8 mouse cellular contexts compared by ENCODE assay signal in the genomic region with DNA sequence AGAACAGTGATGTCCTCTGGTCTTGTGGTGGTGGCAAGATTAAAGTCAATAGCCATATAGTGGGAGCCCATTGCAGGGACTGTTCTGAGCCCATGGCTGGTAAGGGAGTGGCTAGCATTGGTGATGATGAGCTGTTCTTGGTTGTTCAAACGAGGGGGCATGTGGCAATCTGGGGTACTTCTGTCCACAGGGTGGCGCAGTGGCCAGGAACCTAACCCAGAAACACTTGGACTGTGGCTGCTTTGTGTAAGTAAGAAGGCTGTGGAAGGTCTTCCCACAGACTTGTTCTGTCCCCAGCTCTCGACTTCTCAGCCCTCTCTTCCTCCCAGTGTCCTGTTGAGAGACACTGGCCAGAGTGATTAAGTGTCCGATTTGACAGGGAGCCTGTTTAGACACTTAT. TPM values are rescaled to one million over a fixed set of nuclear protein-coding genes. Genes with fewer than 3 reads are reported as not detected.
A peak's percentile ranks its signal among the peaks of the same experiment; 100 is the strongest.
DNase-seq lines count a peak whose midpoint lies in the region; ATAC-seq and TF ChIP-seq lines count a peak whose summit lies in the region.

No protein-coding gene starts in this region.

- peak; percentile 61 for TF ChIP-seq CTCF in ES-Bruce4 (IDR thresholded peaks at IDR 0.05; ENCODE audit: low read depth, low read length)
- peak; percentile 81 for TF ChIP-seq CTCF in cerebellum, adult 2 months (IDR thresholded peaks at IDR 0.05; ENCODE audit: borderline replicate concordance, insufficient read depth, low read depth, low read length)
- TF ChIP-seq CTCF in forebrain, postnatal 0 days (IDR thresholded peaks at IDR 0.05; ENCODE audit: low read depth) = peak; percentile 80

- no peak for TF ChIP-seq POLR2A in ES-Bruce4 (IDR thresholded peaks at IDR 0.05; ENCODE audit: insufficient read depth, low read length)
- TF ChIP-seq POLR2A in cerebellum, adult 2 months (IDR thresholded peaks at IDR 0.05; ENCODE audit: borderline replicate concordance, insufficient read depth, low read length) = no peak

- H3K27ac ChIP-seq in ES-Bruce4 (ENCODE audit: insufficient read depth, low read length) = no peak overlapping the region
- H3K27ac ChIP-seq in cerebellum, adult 2 months (ENCODE audit: insufficient read depth, low read length) = no peak overlapping the region
- H3K27ac ChIP-seq in forebrain, postnatal 0 days (ENCODE audit: low read depth, low read length) = 0 out of 2 replicates have a peak overlapping the region, but pooled peaks have one; percentile 11
- H3K27ac ChIP-seq in kidney, embryonic 16.5 days (ENCODE audit: low read length) = no peak overlapping the region

- H3K9ac ChIP-seq in ES-Bruce4 (ENCODE audit: low read depth, poor library complexity, severe bottlenecking) = no peak overlapping the region
- H3K9ac ChIP-seq in forebrain, postnatal 0 days = 0 out of 2 replicates have a peak overlapping the region, but pooled peaks have one; percentile 19
- H3K9ac ChIP-seq in kidney, embryonic 16.5 days (replicated peaks; ENCODE audit: low read length) = 0 out of 2 replicates have a peak overlapping the region, but pooled peaks have one; percentile 5

- DNase-seq in B cell, adult 2 months = peak; percentile 49 to 59
- DNase-seq in cerebellum, adult 2 months = peak; percentile 42 to 64
- DNase-seq in forebrain, postnatal 0 days = peak; percentile 78
- DNase-seq in lung, postnatal 10 days = peak; percentile 70
- DNase-seq in right cerebral cortex, postnatal 14 days = peak; percentile 63
- no peak for DNase-seq in urinary bladder, postnatal 10 days (ENCODE audit: low spot score)

- H3K9me3 ChIP-seq in ES-Bruce4 (replicated peaks; ENCODE audit: control insufficient read depth, insufficient read depth, low read length, poor library complexity, severe bottlenecking) = no peaks in the 10 kb centered on the region
- no peaks in the 10 kb centered on the region for H3K9me3 ChIP-seq in forebrain, postnatal 0 days (ENCODE audit: low read length)
- no peaks in the 10 kb centered on the region for H3K9me3 ChIP-seq in kidney, embryonic 16.5 days (ENCODE audit: low read length)

- no peaks in the 10 kb centered on the region for H3K27me3 ChIP-seq in ES-Bruce4 (ENCODE audit: control insufficient read depth, insufficient read depth, low read length, poor library complexity, severe bottlenecking)
- H3K27me3 ChIP-seq in cerebellum, adult 2 months (ENCODE audit: control insufficient read depth, insufficient read depth, low read length) = no peaks in the 10 kb centered on the region
- no peaks in the 10 kb centered on the region for H3K27me3 ChIP-seq in forebrain, postnatal 0 days (ENCODE audit: insufficient read depth, low read length)
- peaks cover 3% of the 10 kb centered on the region; the same call in 1 of the 2 replicates for H3K27me3 ChIP-seq in kidney, embryonic 16.5 days (ENCODE audit: insufficient read depth, low read length)

- peak; percentile 81 for ATAC-seq in forebrain, postnatal 0 days
- ATAC-seq in kidney, embryonic 16.5 days (ENCODE audit: low FRiP score, low TSS enrichment) = no peak

- no peaks in the 10 kb centered on the region for H3K4me1 ChIP-seq in ES-Bruce4 (ENCODE audit: control insufficient read depth, insufficient read depth, low read length)
- H3K4me1 ChIP-seq in cerebellum, adult 2 months (ENCODE audit: control insufficient read depth, insufficient read depth, low read length) = no peaks in the 10 kb centered on the region
- 0 out of 2 replicates have a peak, but pooled peaks cover 6% of the 10 kb centered on the region for H3K4me1 ChIP-seq in forebrain, postnatal 0 days (ENCODE audit: insufficient read depth)
- H3K4me1 ChIP-seq in kidney, embryonic 16.5 days (ENCODE audit: insufficient read depth, low read length) = peaks cover 5% of the 10 kb centered on the region; the same call in 1 of the 2 replicates

- no peak for TF ChIP-seq EP300 in ES-Bruce4 (IDR thresholded peaks at IDR 0.05; ENCODE audit: insufficient read depth, low read depth, low read length)

- no peak overlapping the region for H3K4me3 ChIP-seq in ES-Bruce4 (ENCODE audit: low read depth, low read length)
- H3K4me3 ChIP-seq in cerebellum, adult 2 months (replicated peaks; ENCODE audit: insufficient read depth, low read depth, low read length) = no peak overlapping the region
- no peak overlapping the region for H3K4me3 ChIP-seq in forebrain, postnatal 0 days (ENCODE audit: low read depth, low read length)
- no peak overlapping the region for H3K4me3 ChIP-seq in kidney, embryonic 16.5 days (ENCODE audit: low read length)

- H3K4me2 ChIP-seq in forebrain, postnatal 0 days (ENCODE audit: low read depth) = peak overlapping the region; percentile 30
- H3K4me2 ChIP-seq in kidney, embryonic 16.5 days (replicated peaks; ENCODE audit: low read depth, low read length) = peak overlapping the region; percentile 29

- WGBS in cerebellum, adult 2 months = 13% methylated on average over 4 of the region's 4 CpGs
- 12% methylated on average over 4 of the region's 4 CpGs for WGBS in forebrain, postnatal 0 days
- 32% methylated on average over 4 of the region's 4 CpGs for WGBS in kidney, embryonic 16.5 days

- H3K36me3 ChIP-seq in ES-Bruce4 (ENCODE audit: control insufficient read depth, insufficient read depth, low read length, poor library complexity, severe bottlenecking) = no peaks in the 10 kb centered on the region
- H3K36me3 ChIP-seq in forebrain, postnatal 0 days (ENCODE audit: insufficient read depth) = no peaks in the 10 kb centered on the region
- no peaks in the 10 kb centered on the region for H3K36me3 ChIP-seq in kidney, embryonic 16.5 days (ENCODE audit: insufficient read depth, low read length)

RNA-seq across cellular contexts. Expression of a gene that starts 9.0 kb away (rescaled TPM):
- polyA plus RNA-seq in ES-Bruce4 (2011; ENCODE audit: insufficient read depth, insufficient read length, low read depth, missing spikeins) = 0.93 and 1.0 TPM in 2 replicates
- 6.1 and 6.2 TPM in 2 replicates for polyA plus RNA-seq in cerebellum, adult 2 months (2012; rRNA removed)
- 11.5 and 13.6 TPM in 2 replicates for total RNA-seq in forebrain, postnatal 0 days (2014; rRNA removed)
- 3.0 and 5.1 TPM in 2 replicates for polyA plus RNA-seq in forebrain, postnatal 0 days (2015; fragmentation: Nextera tagmentation; extraction: Ambion mirVana)
- polyA plus RNA-seq in kidney, embryonic 16.5 days (2015; fragmentation: Nextera tagmentation; extraction: Ambion mirVana) = 2.5 and 2.6 TPM in 2 replicates

RNA-seq across cellular contexts. Expression of a gene that starts 56.6 kb away (rescaled TPM):
- polyA plus RNA-seq in ES-Bruce4 (2011; ENCODE audit: insufficient read depth, insufficient read length, low read depth, missing spikeins) = 48.3 and 51.9 TPM in 2 replicates
- 68.7 and 71.0 TPM in 2 replicates for polyA plus RNA-seq in cerebellum, adult 2 months (2012; rRNA removed)
- total RNA-seq in forebrain, postnatal 0 days (2014; rRNA removed) = 80.1 and 108 TPM in 2 replicates
- 84.3 and 96.8 TPM in 2 replicates for polyA plus RNA-seq in forebrain, postnatal 0 days (2015; fragmentation: Nextera tagmentation; extraction: Ambion mirVana)
- 56.1 and 59.3 TPM in 2 replicates for polyA plus RNA-seq in kidney, embryonic 16.5 days (2015; fragmentation: Nextera tagmentation; extraction: Ambion mirVana)
